Mouse (Mus musculus) liver, adult 2 months (tissue): ENCODE data around the gene Dyrk3.

ENCODE experiments used
- CTCF ChIP-seq: fragments of 200-500 bp; IDR thresholded peaks from 2 replicates; pipeline ENCODE4 v1.5.1; 2011; ENCODE audit warnings: low read depth, low read length, control low read depth
- POLR2A ChIP-seq: fragments of 200-500 bp; IDR thresholded peaks from 2 replicates; pipeline ENCODE4 v1.6.1; 2011; ENCODE audit warnings: low read length, control low read depth; ENCODE audit not compliant: insufficient read depth; ENCODE audit errors: extremely low read depth

- TF ChIP-seq CTCF (no peak), POLR2A (no peak)
Measured at GRCm38 (mm10) chr1:131137717-131138118, 422 bp downstream of the Dyrk3 start.
